Mouse (Mus musculus): ENCODE data around the gene Rps28. TPM values are rescaled to one million over a fixed set of nuclear protein-coding genes. Genes with fewer than 3 reads are reported as not detected.

The Rps28 gene
- polyA plus RNA-seq, 1 experiment from 2014 or later, result 894 TPM

DNA sequence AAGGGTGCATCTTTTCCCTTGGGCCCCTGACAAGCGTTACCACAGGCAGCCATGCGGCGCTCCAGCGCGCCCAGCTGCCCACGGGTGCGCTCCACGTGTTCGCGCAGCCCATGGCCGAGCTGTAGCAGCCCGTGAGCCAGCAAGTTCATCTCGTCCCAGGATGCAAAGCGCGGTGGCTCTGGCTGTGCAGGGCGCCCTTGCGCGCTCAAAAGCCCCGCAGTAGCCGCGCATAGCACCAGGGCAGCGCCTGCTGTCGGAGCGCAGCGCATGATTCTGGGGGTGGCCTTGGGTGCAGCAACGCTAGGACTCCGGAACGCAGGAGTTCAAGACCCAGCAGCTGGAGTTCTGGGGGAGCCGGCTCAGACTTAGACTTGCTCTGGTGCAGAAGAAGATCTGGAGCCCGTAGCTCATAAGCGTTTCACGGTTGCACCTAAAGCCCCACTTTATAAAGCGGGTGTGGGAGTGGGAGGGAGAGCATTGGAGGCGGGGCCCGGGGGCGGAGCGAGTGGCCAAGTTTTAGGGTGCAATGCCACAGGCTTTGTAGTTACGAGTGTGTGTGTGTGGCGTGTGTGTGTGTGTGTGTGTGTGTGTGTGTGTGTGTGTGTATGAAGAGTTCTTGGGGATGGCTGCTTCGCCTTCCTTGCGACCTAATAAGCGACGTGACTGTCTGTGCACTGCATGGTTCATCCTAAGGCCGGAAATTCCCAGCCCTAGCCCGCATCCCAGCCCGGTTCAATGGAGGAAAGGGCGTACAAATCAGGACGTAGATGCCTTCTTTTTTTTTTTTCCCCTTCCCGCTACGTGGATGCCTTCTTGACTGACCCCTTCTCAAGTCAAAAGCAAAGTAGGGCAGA, 43.0 kb downstream of the Rps28 start, which contains the start of gene Angptl4:
Gene Angptl4, minus strand, starts transcription at position 707 of the 854 bp plus-strand sequence.
- WGBS, result under 1% methylated on average over 50 of the region's 50 CpGs

DNA sequence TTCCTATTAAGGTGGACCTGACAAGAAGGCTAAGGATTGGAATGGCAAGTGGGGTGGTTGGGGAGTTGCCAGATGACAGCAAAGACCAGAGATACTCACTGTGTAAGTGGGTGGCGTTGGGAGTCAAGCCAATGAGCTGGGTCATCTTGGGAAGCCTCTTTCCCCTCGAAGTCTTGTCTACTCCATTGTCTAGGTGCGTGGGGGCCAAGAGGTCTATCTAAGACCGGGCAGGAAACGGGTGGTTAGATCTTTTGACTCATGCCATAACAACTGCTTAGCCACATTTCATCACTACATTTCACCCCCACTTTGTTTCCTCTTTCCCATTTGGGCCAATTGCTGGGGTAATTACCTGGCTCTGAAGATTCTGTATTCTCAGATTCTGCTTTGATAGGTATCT, 43.9 kb downstream of the Rps28 start:
- Histone ChIP-seq H3K4me2 (ENCODE audit: low read depth, low read length) (peak overlapping the region; percentile 87), H3K9me3 (ENCODE audit: control insufficient read depth, low read length) (no peaks in the 10 kb centered on the region), H3K9ac (ENCODE audit: low read depth, low read length) (peak overlapping the region; percentile 75), H3K4me1 (ENCODE audit: control insufficient read depth, insufficient read depth, low read length) (peaks cover 44% of the 10 kb centered on the region), H3K36me3 (ENCODE audit: control insufficient read depth, insufficient read depth, low read length) (peaks cover 8% of the 10 kb centered on the region; the same call in 1 of the 2 replicates), H3K4me3 (ENCODE audit: low read length) (peak overlapping the region; percentile 61), H3K27me3 (replicated peaks; ENCODE audit: control insufficient read depth, insufficient read depth, low read length) (no peaks in the 10 kb centered on the region), H3K27ac (ENCODE audit: low read length) (peak overlapping the region; percentile 87)
- 81% methylated on average over 5 of the region's 5 CpGs for WGBS
- ATAC-seq, result no peak

More for the DNA sequence above, 43.0 kb downstream of the Rps28 start, which contains the start of gene Angptl4:
- peak within 1 kb of the TSS; percentile 61 for H3K4me3 ChIP-seq (ENCODE audit: low read length)
- peak within 1 kb of the TSS; percentile 87 for H3K4me2 ChIP-seq (ENCODE audit: low read depth, low read length)
- H3K4me1 ChIP-seq (ENCODE audit: control insufficient read depth, insufficient read depth, low read length), result peaks cover 44% of the 10 kb centered on the region
- ATAC-seq, result peak; percentile 86
- peaks cover 8% of the 10 kb centered on the region; the same call in 1 of the 2 replicates for H3K36me3 ChIP-seq (ENCODE audit: control insufficient read depth, insufficient read depth, low read length)
- no peaks in the 10 kb centered on the region for H3K27me3 ChIP-seq (replicated peaks; ENCODE audit: control insufficient read depth, insufficient read depth, low read length)
- H3K9me3 ChIP-seq (ENCODE audit: control insufficient read depth, low read length), result no peaks in the 10 kb centered on the region
- peak within 1 kb of the TSS; percentile 75 for H3K9ac ChIP-seq (ENCODE audit: low read depth, low read length)
- peak within 1 kb of the TSS; percentile 87 for H3K27ac ChIP-seq (ENCODE audit: low read length)

DNA sequence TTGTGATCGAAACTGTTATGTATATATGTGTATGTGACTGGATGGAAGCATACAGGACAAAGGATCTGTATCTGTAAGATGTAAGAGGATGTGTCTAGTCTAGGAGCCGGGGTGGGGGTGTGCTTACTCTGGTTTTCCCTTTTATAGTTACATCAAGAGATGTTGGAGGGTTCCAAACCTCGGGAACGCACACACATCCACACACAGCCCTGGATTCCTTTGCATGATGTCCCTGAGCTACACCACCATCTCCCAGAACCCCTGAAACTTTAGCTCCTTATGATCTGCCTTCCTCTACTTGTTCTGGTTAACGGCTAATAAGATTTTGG, 44.4 kb downstream of the Rps28 start:
- Histone ChIP-seq H3K4me3 (ENCODE audit: low read length) (peak overlapping the region; percentile 61), H3K9me3 (ENCODE audit: control insufficient read depth, low read length) (no peaks in the 10 kb centered on the region), H3K36me3 (ENCODE audit: control insufficient read depth, insufficient read depth, low read length) (peaks cover 8% of the 10 kb centered on the region; the same call in 1 of the 2 replicates), H3K4me2 (ENCODE audit: low read depth, low read length) (peak overlapping the region; percentile 87), H3K27ac (ENCODE audit: low read length) (peak overlapping the region; percentile 74), H3K9ac (ENCODE audit: low read depth, low read length) (peak overlapping the region; percentile 40; the same call in 1 of the 2 replicates), H3K4me1 (ENCODE audit: control insufficient read depth, insufficient read depth, low read length) (peaks cover 44% of the 10 kb centered on the region), H3K27me3 (replicated peaks; ENCODE audit: control insufficient read depth, insufficient read depth, low read length) (no peaks in the 10 kb centered on the region)
- WGBS, result 74% methylated on average over 5 of the region's 5 CpGs
- no peak for ATAC-seq

DNA sequence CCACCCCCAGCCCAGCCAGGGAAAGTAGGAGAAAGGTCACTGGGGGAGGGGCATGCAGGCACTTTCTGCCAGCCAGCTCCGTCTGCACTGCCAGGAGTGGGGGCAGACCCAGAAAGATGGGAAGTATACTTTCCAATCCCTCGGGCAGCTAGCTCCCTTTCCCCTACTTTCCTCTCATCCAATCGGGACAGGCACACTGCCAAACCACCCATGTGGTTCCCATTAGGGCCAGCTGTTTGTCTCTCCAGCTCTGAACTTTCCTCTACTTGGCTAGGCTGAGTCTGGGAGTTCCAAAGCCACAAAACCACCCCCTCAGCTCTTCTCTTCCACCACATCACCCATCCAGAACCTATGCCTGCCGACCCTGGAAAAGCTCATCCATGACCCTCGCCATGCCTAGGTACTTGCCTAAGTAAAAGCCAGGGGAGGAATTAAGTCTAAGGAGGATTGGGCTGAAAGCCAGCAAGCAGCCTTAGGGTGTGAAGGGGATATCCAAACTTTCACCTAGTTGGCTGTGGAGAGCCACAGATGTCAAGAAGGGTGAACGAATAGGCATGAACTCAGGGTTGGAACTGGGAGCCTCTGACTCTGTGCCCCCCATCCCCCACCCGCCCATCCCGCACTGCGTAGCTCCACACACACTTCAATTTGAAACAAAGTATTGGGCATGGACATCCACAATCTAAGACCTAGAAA, 44.9 kb downstream of the Rps28 start:
- Histone ChIP-seq H3K4me1 (ENCODE audit: control insufficient read depth, insufficient read depth, low read length) (peaks cover 44% of the 10 kb centered on the region), H3K36me3 (ENCODE audit: control insufficient read depth, insufficient read depth, low read length) (peaks cover 8% of the 10 kb centered on the region; the same call in 1 of the 2 replicates), H3K9ac (ENCODE audit: low read depth, low read length) (peak overlapping the region; percentile 40), H3K9me3 (ENCODE audit: control insufficient read depth, low read length) (no peaks in the 10 kb centered on the region), H3K27ac (ENCODE audit: low read length) (peak overlapping the region; percentile 74), H3K4me2 (ENCODE audit: low read depth, low read length) (peak overlapping the region; percentile 87), H3K4me3 (ENCODE audit: low read length) (peak overlapping the region; percentile 61), H3K27me3 (replicated peaks; ENCODE audit: control insufficient read depth, insufficient read depth, low read length) (no peaks in the 10 kb centered on the region)
- WGBS, result 37% methylated on average over 9 of the region's 9 CpGs
- ATAC-seq, result peak; percentile 56

DNA sequence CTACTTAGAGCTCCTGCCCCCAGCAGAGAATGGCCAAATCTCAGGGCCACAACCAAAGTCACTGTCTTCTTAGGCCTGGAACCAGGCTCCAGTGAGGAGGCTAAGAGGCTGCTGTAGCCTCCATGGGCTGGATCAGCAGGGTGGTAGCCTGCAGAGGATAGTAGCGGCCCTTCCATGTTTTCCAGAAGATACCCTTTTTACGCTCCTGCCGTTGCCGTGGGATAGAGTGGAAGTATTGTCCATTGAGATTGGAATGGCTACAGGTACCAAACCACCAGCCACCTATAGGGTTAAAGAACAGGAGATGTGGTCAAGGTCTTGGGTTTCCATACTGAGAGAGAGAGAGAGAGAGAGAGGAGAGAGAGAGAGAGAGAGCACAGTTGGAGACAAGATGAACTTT, 49.1 kb downstream of the Rps28 start:
- ATAC-seq, result no peak
- no peak overlapping the region for H3K27ac ChIP-seq (ENCODE audit: low read length)
- 98% methylated on average over 4 of the region's 4 CpGs for WGBS

DNA sequence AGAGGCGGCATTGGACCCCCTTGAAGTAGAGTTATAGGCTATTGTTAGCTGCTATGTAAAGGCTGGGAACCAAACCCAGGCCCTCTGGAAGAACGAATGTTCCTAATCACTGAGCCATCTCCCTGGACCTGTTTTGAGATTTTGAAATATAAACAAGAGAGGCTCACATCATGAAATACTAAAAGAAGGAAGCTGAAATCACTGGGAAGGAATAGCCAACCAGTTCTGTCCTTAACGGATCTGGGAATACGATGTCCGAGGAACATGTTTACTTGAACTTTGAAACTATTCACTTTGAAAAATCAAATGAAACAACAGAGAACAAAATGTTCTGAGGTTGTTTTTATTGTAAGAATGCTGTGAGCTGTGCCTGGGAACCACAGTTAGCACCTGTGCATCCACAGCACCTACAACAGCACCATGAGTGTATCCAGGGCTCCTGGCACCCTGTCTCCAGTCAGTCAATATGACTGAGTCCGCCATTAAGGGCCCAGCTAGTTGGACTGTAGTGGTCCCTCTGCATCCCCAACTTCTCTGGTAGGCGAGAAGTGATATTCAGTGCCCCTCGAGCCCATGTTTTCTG, 49.7 kb downstream of the Rps28 start:
- H3K4me2 ChIP-seq (ENCODE audit: low read depth, low read length), result no peak overlapping the region
- H3K27ac ChIP-seq (ENCODE audit: low read length), result no peak overlapping the region
- WGBS, result 85% methylated on average over 8 of the region's 8 CpGs
- no peak overlapping the region for H3K9ac ChIP-seq (ENCODE audit: low read depth, low read length)
- no peaks in the 10 kb centered on the region for H3K27me3 ChIP-seq (replicated peaks; ENCODE audit: control insufficient read depth, insufficient read depth, low read length)
- H3K4me1 ChIP-seq (ENCODE audit: control insufficient read depth, insufficient read depth, low read length), result peaks cover 12% of the 10 kb centered on the region
- no peak overlapping the region for H3K4me3 ChIP-seq (ENCODE audit: low read length)
- H3K36me3 ChIP-seq (ENCODE audit: control insufficient read depth, insufficient read depth, low read length), result peaks cover 8% of the 10 kb centered on the region; the same call in 1 of the 2 replicates
- ATAC-seq, result no peak
- H3K9me3 ChIP-seq (ENCODE audit: control insufficient read depth, low read length), result no peaks in the 10 kb centered on the region

More for the DNA sequence above, 49.1 kb downstream of the Rps28 start:
- H3K4me2 ChIP-seq (ENCODE audit: low read depth, low read length), result no peak overlapping the region
- peaks cover 8% of the 10 kb centered on the region; the same call in 1 of the 2 replicates for H3K36me3 ChIP-seq (ENCODE audit: control insufficient read depth, insufficient read depth, low read length)
- H3K9me3 ChIP-seq (ENCODE audit: control insufficient read depth, low read length), result no peaks in the 10 kb centered on the region
- H3K4me3 ChIP-seq (ENCODE audit: low read length), result no peak overlapping the region
- no peaks in the 10 kb centered on the region for H3K27me3 ChIP-seq (replicated peaks; ENCODE audit: control insufficient read depth, insufficient read depth, low read length)
- H3K4me1 ChIP-seq (ENCODE audit: control insufficient read depth, insufficient read depth, low read length), result peaks cover 16% of the 10 kb centered on the region
- no peak overlapping the region for H3K9ac ChIP-seq (ENCODE audit: low read depth, low read length)

DNA sequence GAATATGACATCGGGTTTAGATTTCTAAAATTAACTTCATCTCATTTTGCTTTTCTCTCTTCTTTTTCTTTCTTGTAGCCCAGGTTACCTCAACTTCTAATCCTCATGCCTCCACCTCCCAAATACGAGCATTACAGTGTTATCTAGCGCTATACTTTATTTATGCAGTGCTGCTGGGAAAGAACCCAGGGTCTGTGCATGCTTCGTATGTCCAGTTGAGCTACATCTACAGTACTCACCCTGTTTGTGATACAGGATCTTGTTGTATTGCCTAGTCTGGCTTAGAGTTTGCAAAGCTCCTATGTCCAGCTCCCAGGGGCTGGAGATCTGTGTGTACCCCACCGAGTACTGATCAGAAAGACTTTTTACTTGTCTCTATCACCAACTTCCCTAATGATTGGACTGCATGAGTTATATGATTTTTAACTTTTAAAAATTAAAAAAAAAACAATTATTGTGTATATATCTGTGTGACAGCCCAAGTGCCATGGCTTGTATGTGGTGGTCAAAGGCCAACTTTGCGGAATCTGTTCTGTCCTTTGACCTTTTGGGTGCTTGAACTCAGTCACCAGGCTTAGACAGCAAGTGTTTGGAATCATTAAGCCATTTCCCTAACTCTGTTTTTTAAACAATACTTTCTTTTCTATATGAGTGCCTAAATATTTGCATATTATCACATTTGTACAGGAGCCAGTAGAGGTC, 50.3 kb downstream of the Rps28 start:
- no peak for ATAC-seq
- Histone ChIP-seq H3K9ac (ENCODE audit: low read depth, low read length) (no peak overlapping the region), H3K4me1 (ENCODE audit: control insufficient read depth, insufficient read depth, low read length) (peaks cover 5% of the 10 kb centered on the region; the same call in 1 of the 2 replicates), H3K27ac (ENCODE audit: low read length) (no peak overlapping the region), H3K4me3 (ENCODE audit: low read length) (no peak overlapping the region), H3K9me3 (ENCODE audit: control insufficient read depth, low read length) (no peaks in the 10 kb centered on the region), H3K27me3 (replicated peaks; ENCODE audit: control insufficient read depth, insufficient read depth, low read length) (no peaks in the 10 kb centered on the region), H3K36me3 (ENCODE audit: control insufficient read depth, insufficient read depth, low read length) (peaks cover 8% of the 10 kb centered on the region; the same call in 1 of the 2 replicates), H3K4me2 (ENCODE audit: low read depth, low read length) (no peak overlapping the region)
- 88% methylated on average over 6 of the region's 6 CpGs for WGBS

DNA sequence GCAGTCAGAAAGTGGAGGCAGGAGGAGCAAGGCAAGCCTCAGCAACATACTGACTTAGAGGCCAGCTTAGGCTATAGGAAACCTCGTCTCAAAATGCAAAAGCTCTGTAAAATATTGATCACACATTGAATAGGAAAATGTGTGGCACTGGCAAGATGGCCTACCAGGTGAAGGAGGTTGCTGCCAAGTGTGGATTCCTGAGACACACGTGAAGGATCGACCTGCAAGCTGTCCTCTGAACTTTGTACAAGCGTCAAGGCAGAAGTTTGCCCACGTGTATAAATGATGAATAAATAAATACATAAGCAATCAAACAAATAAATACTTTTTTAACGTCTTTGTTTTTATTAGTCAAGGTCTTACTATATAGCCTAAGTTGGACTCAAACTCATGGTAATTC, 50.9 kb downstream of the Rps28 start:
- WGBS, result 79% methylated on average over 6 of the region's 6 CpGs
- H3K27me3 ChIP-seq (replicated peaks; ENCODE audit: control insufficient read depth, insufficient read depth, low read length), result no peaks in the 10 kb centered on the region
- H3K27ac ChIP-seq (ENCODE audit: low read length), result no peak overlapping the region
- H3K9me3 ChIP-seq (ENCODE audit: control insufficient read depth, low read length), result no peaks in the 10 kb centered on the region
- H3K4me2 ChIP-seq (ENCODE audit: low read depth, low read length), result no peak overlapping the region
- H3K36me3 ChIP-seq (ENCODE audit: control insufficient read depth, insufficient read depth, low read length), result peaks cover 8% of the 10 kb centered on the region; the same call in 1 of the 2 replicates
- ATAC-seq, result no peak
- H3K4me1 ChIP-seq (ENCODE audit: control insufficient read depth, insufficient read depth, low read length), result no peaks in the 10 kb centered on the region; the same call in 1 of the 2 replicates
- H3K9ac ChIP-seq (ENCODE audit: low read depth, low read length), result no peak overlapping the region
- no peak overlapping the region for H3K4me3 ChIP-seq (ENCODE audit: low read length)
